In genomic region chr13:53346391-53346790, GRCm38 (mm10) we compare ENCODE assay signal across 15 mouse cellular contexts.
"Had no signal": no experiment of that assay in that cellular context is flagged by ENCODE, and none has a peak within 500 bp of the region (broad histone marks: within the 10 kb centered on the region; RNA-seq: fewer than 3 reads in every experiment).

No protein-coding gene starts in this region.

- H3K4me3 ChIP-seq: lung, embryonic 15.5 days; megakaryocyte, embryonic 14.5 days; midbrain, embryonic 13.5 days; midbrain, embryonic 15.5 days; neural tube, embryonic 12.5 days; stomach, embryonic 15.5 days had no signal

- H3K4me1 ChIP-seq: lung, embryonic 15.5 days; midbrain, embryonic 13.5 days; midbrain, embryonic 15.5 days; neural tube, embryonic 12.5 days; stomach, embryonic 15.5 days had no signal

- H3K27ac ChIP-seq: lung, embryonic 15.5 days; macrophage; midbrain, embryonic 13.5 days; midbrain, embryonic 15.5 days; neural tube, embryonic 12.5 days; stomach, embryonic 15.5 days; stomach, postnatal 0 days had no signal

- H3K9ac ChIP-seq: lung, embryonic 15.5 days; midbrain, embryonic 13.5 days; midbrain, embryonic 15.5 days; neural tube, embryonic 12.5 days; stomach, embryonic 15.5 days had no signal

- DNase-seq: lung, adult 2 months; lung, postnatal 14 days; lung, postnatal 36 days; right cerebral cortex, postnatal 14 days; thymus, adult 2 months; thymus, postnatal 25 days; thymus, postnatal 4 days had no signal

- H3K9me3 ChIP-seq: lung, embryonic 15.5 days; megakaryocyte, embryonic 14.5 days; midbrain, embryonic 13.5 days; midbrain, embryonic 15.5 days; neural tube, embryonic 12.5 days; stomach, embryonic 15.5 days had no signal
